Mouse (Mus musculus) lung, adult 2 months (tissue): ENCODE measurements at regions not wholly inside any gene's neighbourhood (a gene's known extent, or its start where the extent isn't known, plus 50 kb on each side); places are given as distances from the start of the nearest gene placed in this dataset.

ENCODE experiments used
- CTCF ChIP-seq: fragments of 200-500 bp; IDR thresholded peaks from 2 replicates; pipeline ENCODE4 v1.5.1; 2011; ENCODE audit warnings: mild to moderate bottlenecking, low read length, control low read depth; ENCODE audit not compliant: insufficient read depth
- POLR2A ChIP-seq: fragments of 200-500 bp; IDR thresholded peaks from 2 replicates; pipeline ENCODE4 v1.6.1; 2011; ENCODE audit warnings: low read depth, mild to moderate bottlenecking, control low read depth, low read length, borderline replicate concordance; ENCODE audit errors: extremely low read depth

- TF ChIP-seq POLR2A = no peak
- no peak for TF ChIP-seq CTCF
These were observed 102.5 kb upstream of the Rgma start for GRCm38 (mm10) chr7:73272787-73273186.
